Mouse (Mus musculus) stomach, embryonic 16.5 days (tissue): Measurements from ENCODE around the gene Fgf14. TPM values are rescaled to one million over a fixed set of nuclear protein-coding genes. Genes with fewer than 3 reads are reported as not detected.

Experiments used
- ATAC-seq: fragments of 200-750 bp; cut with Nextera tagmentation; 2 replicates; pipeline ENCODE4 v1.8.0; 2017; ENCODE audit warnings: moderate number of reproducible peaks, moderate TSS enrichment; ENCODE audit not compliant: insufficient read depth, low FRiP score
- H3K27ac ChIP-seq: fragments of 300-500 bp; sonication (generic); 2 replicates; pipeline ENCODE4 v1.5.1; 2014; ENCODE audit warnings: low read length
- H3K27me3 ChIP-seq: fragments of 300-500 bp; sonication (generic); 2 replicates; pipeline ENCODE4 v1.6.1; 2014; ENCODE audit warnings: low read length, control low read depth, mixed read lengths; ENCODE audit not compliant: control insufficient read depth, insufficient read depth
- H3K36me3 ChIP-seq: fragments of 300-500 bp; sonication (generic); 2 replicates; pipeline ENCODE4 v1.6.1; 2014; ENCODE audit warnings: low read length; ENCODE audit not compliant: control insufficient read depth, insufficient read depth
- H3K4me1 ChIP-seq: fragments of 300-500 bp; sonication (generic); 2 replicates; pipeline ENCODE4 v1.6.1; 2014; ENCODE audit warnings: low read length, control low read depth, mixed read lengths; ENCODE audit not compliant: control insufficient read depth, insufficient read depth
- H3K4me2 ChIP-seq: fragments of 300-500 bp; sonication (generic); 2 replicates; pipeline ENCODE4 v1.6.1; 2014; ENCODE audit warnings: low read depth, low read length, mixed read lengths
- H3K4me3 ChIP-seq: fragments of 300-500 bp; sonication (generic); replicated peaks from 2 replicates; pipeline ENCODE4 v1.5.1; 2014; ENCODE audit warnings: mild to moderate bottlenecking, low read length
- H3K9ac ChIP-seq: fragments of 300-500 bp; sonication (generic); 2 replicates; pipeline ENCODE4 v1.6.1; 2014; ENCODE audit warnings: low read length
- H3K9me3 ChIP-seq: fragments of 300-500 bp; sonication (generic); replicated peaks from 2 replicates; pipeline ENCODE4 v1.6.1; 2016; ENCODE audit warnings: low read length, control low read depth; ENCODE audit not compliant: control insufficient read depth
- WGBS: fragments of 180-500 bp; shearing (Covaris S2); extraction: QIAGEN DNeasy Blood & Tissue Kit; methylation state at CpG from one replicate; pipeline ENCODE4 v1.1.7; 2014; 5-methylcytosine and 5-hydroxymethylcytosine counted together
- polyA plus RNA-seq: library from polyadenylated mRNA; unstranded; fragments of >200 nt; fragmentation: Nextera tagmentation; extraction: Ambion mirVana; gene quantifications from 2 replicates; pipeline ENCODE4 v1.2.1, GENCODE M21; 2015

Fgf14 gene
- polyA plus RNA-seq, 1 experiment from 2014 or later = 2.6 TPM

GRCm38 (mm10) chr14:124191913-124192814 is 484.8 kb downstream of the Fgf14 start:
- Histone ChIP-seq H3K9ac (no peak overlapping the region), H3K4me1 (no peaks in the 10 kb centered on the region), H3K27ac (no peak overlapping the region), H3K36me3 (no peaks in the 10 kb centered on the region), H3K9me3 (no peaks in the 10 kb centered on the region), H3K27me3 (peaks cover 4% of the 10 kb centered on the region), H3K4me3 (peak overlapping the region; percentile 31), H3K4me2 (peak overlapping the region; percentile 50)
- peak; percentile 56 for ATAC-seq
- WGBS = 2% methylated on average over 42 of the region's 42 CpGs

- no peak overlapping the region for H3K4me3 ChIP-seq
- 78% methylated on average over 1 of the region's 1 CpGs for WGBS
Measured at GRCm38 (mm10) chr14:124180265-124180664, 496.7 kb downstream of the Fgf14 start.

GRCm38 (mm10) chr14:124174111-124174510 is 502.8 kb downstream of the Fgf14 start:
- H3K4me2 ChIP-seq = no peak overlapping the region
- no peaks in the 10 kb centered on the region for H3K36me3 ChIP-seq
- no peak overlapping the region for H3K27ac ChIP-seq
- no peak for ATAC-seq
- no peaks in the 10 kb centered on the region for H3K4me1 ChIP-seq
- WGBS = 92% methylated on average over 1 of the region's 1 CpGs
- no peak overlapping the region for H3K4me3 ChIP-seq
- H3K27me3 ChIP-seq = no peaks in the 10 kb centered on the region
- H3K9ac ChIP-seq = no peak overlapping the region
- no peaks in the 10 kb centered on the region for H3K9me3 ChIP-seq

More at GRCm38 (mm10) chr14:124180265-124180664, 496.7 kb downstream of the Fgf14 start:
- no peak for ATAC-seq
- Histone ChIP-seq H3K36me3 (no peaks in the 10 kb centered on the region), H3K27me3 (no peaks in the 10 kb centered on the region), H3K4me1 (no peaks in the 10 kb centered on the region), H3K9ac (no peak overlapping the region), H3K9me3 (no peaks in the 10 kb centered on the region), H3K27ac (no peak overlapping the region), H3K4me2 (no peak overlapping the region)

- Histone ChIP-seq H3K27ac (no peak overlapping the region), H3K9me3 (no peaks in the 10 kb centered on the region), H3K4me3 (no peak overlapping the region), H3K4me2 (no peak overlapping the region), H3K9ac (no peak overlapping the region), H3K36me3 (no peaks in the 10 kb centered on the region), H3K4me1 (no peaks in the 10 kb centered on the region), H3K27me3 (no peaks in the 10 kb centered on the region)
- 82% methylated on average over 1 of the region's 1 CpGs for WGBS
- no peak for ATAC-seq
Measured at GRCm38 (mm10) chr14:124163618-124164185, 513.2 kb downstream of the Fgf14 start.

GRCm38 (mm10) chr14:124147378-124147777 is 529.5 kb downstream of the Fgf14 start:
- no peak overlapping the region for H3K9ac ChIP-seq
- H3K4me2 ChIP-seq = no peak overlapping the region
- H3K9me3 ChIP-seq = no peaks in the 10 kb centered on the region
- H3K27me3 ChIP-seq = no peaks in the 10 kb centered on the region
- no peaks in the 10 kb centered on the region for H3K4me1 ChIP-seq
- H3K27ac ChIP-seq = no peak overlapping the region
- no peaks in the 10 kb centered on the region for H3K36me3 ChIP-seq
- ATAC-seq = no peak
- no peak overlapping the region for H3K4me3 ChIP-seq

- Histone ChIP-seq H3K27me3 (no peaks in the 10 kb centered on the region), H3K36me3 (no peaks in the 10 kb centered on the region), H3K9me3 (no peaks in the 10 kb centered on the region), H3K4me2 (no peak overlapping the region), H3K9ac (no peak overlapping the region), H3K4me1 (no peaks in the 10 kb centered on the region), H3K27ac (no peak overlapping the region), H3K4me3 (no peak overlapping the region)
- no peak for ATAC-seq
- WGBS = 69% methylated on average over 1 of the region's 1 CpGs
Measured at GRCm38 (mm10) chr14:124107205-124107873, 569.6 kb downstream of the Fgf14 start.

- Histone ChIP-seq H3K27me3 (no peaks in the 10 kb centered on the region), H3K4me3 (no peak overlapping the region), H3K27ac (no peak overlapping the region), H3K9ac (no peak overlapping the region), H3K36me3 (no peaks in the 10 kb centered on the region), H3K4me2 (no peak overlapping the region), H3K9me3 (no peaks in the 10 kb centered on the region), H3K4me1 (no peaks in the 10 kb centered on the region)
- no peak for ATAC-seq
Measured at GRCm38 (mm10) chr14:124083126-124083525, 593.8 kb downstream of the Fgf14 start.

- Histone ChIP-seq H3K9ac (no peak overlapping the region), H3K27ac (no peak overlapping the region), H3K4me1 (no peaks in the 10 kb centered on the region), H3K9me3 (no peaks in the 10 kb centered on the region), H3K36me3 (no peaks in the 10 kb centered on the region), H3K27me3 (no peaks in the 10 kb centered on the region), H3K4me2 (no peak overlapping the region), H3K4me3 (no peak overlapping the region)
- 56% methylated on average over 1 of the region's 1 CpGs for WGBS
- ATAC-seq = no peak
Measured at GRCm38 (mm10) chr14:124044016-124044415, 632.9 kb downstream of the Fgf14 start.

- ATAC-seq = no peak
- 91% methylated on average over 1 of the region's 1 CpGs for WGBS
- no peaks in the 10 kb centered on the region for H3K27me3 ChIP-seq
- no peaks in the 10 kb centered on the region for H3K4me1 ChIP-seq
- H3K9ac ChIP-seq = no peak overlapping the region
- no peaks in the 10 kb centered on the region for H3K9me3 ChIP-seq
- no peak overlapping the region for H3K4me3 ChIP-seq
- no peaks in the 10 kb centered on the region for H3K36me3 ChIP-seq
- H3K27ac ChIP-seq = no peak overlapping the region
- H3K4me2 ChIP-seq = no peak overlapping the region
Measured at GRCm38 (mm10) chr14:124040651-124041050, 636.3 kb downstream of the Fgf14 start.
